ENCODE assay signal across 25 mouse cellular contexts in genomic region chr16:91678147-91678911, GRCm38 (mm10). TPM values are rescaled to one million over a fixed set of nuclear protein-coding genes. Genes with fewer than 3 reads are reported as not detected.
DNase-seq lines count a peak whose midpoint lies in the region; ATAC-seq lines count a peak whose summit lies in the region.
"Had no signal": no experiment of that assay in that cellular context is flagged by ENCODE, and none has a peak within 500 bp of the region (broad histone marks: within the 10 kb centered on the region; RNA-seq: fewer than 3 reads in every experiment).

No protein-coding gene starts in this region.

- H3K36me3 ChIP-seq in intestine, embryonic 14.5 days (ENCODE audit: control insufficient read depth, insufficient read depth, low read length) = peaks cover 94% of the 10 kb centered on the region
- H3K36me3 ChIP-seq in liver, embryonic 16.5 days (ENCODE audit: control insufficient read depth, insufficient read depth) = peaks cover 82% of the 10 kb centered on the region
- H3K36me3 ChIP-seq in kidney, embryonic 15.5 days = peaks cover 90% of the 10 kb centered on the region

- H3K4me3 ChIP-seq in intestine, embryonic 14.5 days (ENCODE audit: low read depth, low read length) = no peak overlapping the region
- no peak overlapping the region for H3K4me3 ChIP-seq in liver, embryonic 16.5 days (ENCODE audit: low read depth, low read length)
- H3K4me3 ChIP-seq in kidney, embryonic 15.5 days (replicated peaks) = no peak overlapping the region
- H3K4me3 ChIP-seq: embryonic facial prominence, embryonic 15.5 days; forebrain, embryonic 10.5 days; heart, embryonic 12.5 days; lung, embryonic 15.5 days had no signal

- peak; percentile 16 for DNase-seq in lung, postnatal 36 days
- DNase-seq in lung, postnatal 10 days = no peak
- DNase-seq in intestine, embryonic 14.5 days (ENCODE audit: low spot score) = peak; percentile 31
- DNase-seq in cerebellum, adult 8-10 months = no peak
- no peak for DNase-seq in thymus, postnatal 14 days
- DNase-seq: adrenal gland, postnatal 25 days; cerebellum, adult 11 months; cerebellum, postnatal 14 days; embryo, embryonic 11 days; forebrain, postnatal 0 days; heart, postnatal 14 days; kidney, adult 18-20 months; kidney, postnatal 10 days; right cerebral cortex, postnatal 25 days; thymus, adult 2 months had no signal

- no peak for ATAC-seq in intestine, embryonic 14.5 days (replicated peaks; ENCODE audit: low FRiP score, low TSS enrichment, low read depth)
- peak; percentile 94 for ATAC-seq in liver, embryonic 16.5 days (ENCODE audit: low read depth)
- ATAC-seq in kidney, embryonic 15.5 days (replicated peaks; ENCODE audit: low FRiP score) = no peak
- ATAC-seq: CD4-positive, CD25-positive, alpha-beta regulatory T cell, adult 4 months; forebrain, postnatal 0 days; midbrain, embryonic 16.5 days had no signal

- no peak overlapping the region for H3K27ac ChIP-seq in intestine, embryonic 14.5 days (ENCODE audit: low read depth)
- H3K27ac ChIP-seq in liver, embryonic 16.5 days (ENCODE audit: low read length) = no peak overlapping the region; the same call in 1 of the 2 replicates
- H3K27ac ChIP-seq in kidney, embryonic 15.5 days = no peak overlapping the region
- H3K27ac ChIP-seq: embryonic facial prominence, embryonic 15.5 days; forebrain, embryonic 10.5 days; hindbrain, embryonic 14.5 days; lung, embryonic 15.5 days had no signal

- no peaks in the 10 kb centered on the region for H3K9me3 ChIP-seq in intestine, embryonic 14.5 days (ENCODE audit: control insufficient read depth, low read length)
- no peaks in the 10 kb centered on the region for H3K9me3 ChIP-seq in liver, embryonic 16.5 days (replicated peaks; ENCODE audit: control insufficient read depth, low read length)
- no peaks in the 10 kb centered on the region for H3K9me3 ChIP-seq in kidney, embryonic 15.5 days (replicated peaks)
- H3K9me3 ChIP-seq: embryonic facial prominence, embryonic 15.5 days; forebrain, embryonic 10.5 days; G1E; heart, embryonic 12.5 days; lung, embryonic 15.5 days had no signal

- H3K9ac ChIP-seq in intestine, embryonic 14.5 days (ENCODE audit: low read length) = no peak overlapping the region
- no peak overlapping the region for H3K9ac ChIP-seq in liver, embryonic 16.5 days (ENCODE audit: low read depth, low read length)
- H3K9ac ChIP-seq in kidney, embryonic 15.5 days = no peak overlapping the region
- H3K9ac ChIP-seq: embryonic facial prominence, embryonic 15.5 days; forebrain, postnatal 0 days; heart, embryonic 12.5 days; hindbrain, embryonic 14.5 days; lung, embryonic 15.5 days had no signal

- H3K27me3 ChIP-seq in intestine, embryonic 14.5 days (replicated peaks; ENCODE audit: control insufficient read depth, insufficient read depth, low read length) = no peaks in the 10 kb centered on the region
- H3K27me3 ChIP-seq in liver, embryonic 16.5 days (ENCODE audit: control insufficient read depth, insufficient read depth, low read depth, low read length) = no peaks in the 10 kb centered on the region
- no peaks in the 10 kb centered on the region for H3K27me3 ChIP-seq in kidney, embryonic 15.5 days
- H3K27me3 ChIP-seq: embryonic facial prominence, embryonic 15.5 days; heart, embryonic 12.5 days; lung, embryonic 15.5 days had no signal

- WGBS in intestine, embryonic 14.5 days = 87% methylated on average over 5 of the region's 5 CpGs
- WGBS in liver, embryonic 16.5 days (ENCODE audit: insufficient replicate concordance) = 73% methylated on average over 5 of the region's 5 CpGs
- 88% methylated on average over 5 of the region's 5 CpGs for WGBS in kidney, embryonic 15.5 days

- H3K4me2 ChIP-seq in intestine, embryonic 14.5 days (ENCODE audit: low read length) = no peak overlapping the region
- H3K4me2 ChIP-seq in liver, embryonic 16.5 days (ENCODE audit: low read depth, low read length) = no peak overlapping the region
- no peak overlapping the region for H3K4me2 ChIP-seq in kidney, embryonic 15.5 days
- H3K4me2 ChIP-seq: embryonic facial prominence, embryonic 15.5 days; heart, embryonic 12.5 days; hindbrain, embryonic 14.5 days; lung, embryonic 15.5 days had no signal

- H3K4me1 ChIP-seq in intestine, embryonic 14.5 days (replicated peaks; ENCODE audit: control insufficient read depth, insufficient read depth, low read length) = no peaks in the 10 kb centered on the region
- H3K4me1 ChIP-seq in liver, embryonic 16.5 days (ENCODE audit: control insufficient read depth, low read depth, low read length) = no peaks in the 10 kb centered on the region
- no peaks in the 10 kb centered on the region for H3K4me1 ChIP-seq in kidney, embryonic 15.5 days
- H3K4me1 ChIP-seq: embryonic facial prominence, embryonic 15.5 days; forebrain, embryonic 10.5 days; heart, embryonic 12.5 days; lung, embryonic 15.5 days had no signal

RNA-seq across cellular contexts. Expression of gene Donson, which starts 10.2 kb away (rescaled TPM):
- polyA plus RNA-seq in intestine, embryonic 14.5 days (2014; fragmentation: Nextera tagmentation; extraction: Ambion mirVana) = 24.3 and 24.7 TPM in 2 replicates
- polyA plus RNA-seq in liver, embryonic 16.5 days (2015; fragmentation: Nextera tagmentation; extraction: Ambion mirVana) = 22.8 and 23.0 TPM in 2 replicates
- polyA plus RNA-seq in kidney, embryonic 15.5 days (2015; fragmentation: Nextera tagmentation; extraction: Ambion mirVana) = 21.0 and 21.8 TPM in 2 replicates

RNA-seq across cellular contexts. Expression of gene Son, which starts 31.0 kb away (rescaled TPM):
- polyA plus RNA-seq in intestine, embryonic 14.5 days (2014; fragmentation: Nextera tagmentation; extraction: Ambion mirVana) = 138 and 146 TPM in 2 replicates
- polyA plus RNA-seq in liver, embryonic 16.5 days (2015; fragmentation: Nextera tagmentation; extraction: Ambion mirVana) = 36.9 and 39.0 TPM in 2 replicates
- 117 and 118 TPM in 2 replicates for polyA plus RNA-seq in kidney, embryonic 15.5 days (2015; fragmentation: Nextera tagmentation; extraction: Ambion mirVana)

RNA-seq across cellular contexts. Expression of gene Gart, which starts 31.6 kb away (rescaled TPM):
- polyA plus RNA-seq in intestine, embryonic 14.5 days (2014; fragmentation: Nextera tagmentation; extraction: Ambion mirVana) = 125 and 137 TPM in 2 replicates
- 52.9 and 55.6 TPM in 2 replicates for polyA plus RNA-seq in liver, embryonic 16.5 days (2015; fragmentation: Nextera tagmentation; extraction: Ambion mirVana)
- 128 and 132 TPM in 2 replicates for polyA plus RNA-seq in kidney, embryonic 15.5 days (2015; fragmentation: Nextera tagmentation; extraction: Ambion mirVana)

RNA-seq across cellular contexts. Expression of gene Cryzl1, which starts 50.4 kb away (rescaled TPM):
- 69.4 and 73.3 TPM in 2 replicates for polyA plus RNA-seq in intestine, embryonic 14.5 days (2014; fragmentation: Nextera tagmentation; extraction: Ambion mirVana)
- 31.5 and 34.6 TPM in 2 replicates for polyA plus RNA-seq in liver, embryonic 16.5 days (2015; fragmentation: Nextera tagmentation; extraction: Ambion mirVana)
- 68.8 and 87.6 TPM in 2 replicates for polyA plus RNA-seq in kidney, embryonic 15.5 days (2015; fragmentation: Nextera tagmentation; extraction: Ambion mirVana)

RNA-seq across cellular contexts. Expression of gene Itsn1, which starts 50.8 kb away (rescaled TPM):
- polyA plus RNA-seq in intestine, embryonic 14.5 days (2014; fragmentation: Nextera tagmentation; extraction: Ambion mirVana) = 22.5 and 22.7 TPM in 2 replicates
- polyA plus RNA-seq in liver, embryonic 16.5 days (2015; fragmentation: Nextera tagmentation; extraction: Ambion mirVana) = 54.1 and 54.7 TPM in 2 replicates
- 24.6 and 27.6 TPM in 2 replicates for polyA plus RNA-seq in kidney, embryonic 15.5 days (2015; fragmentation: Nextera tagmentation; extraction: Ambion mirVana)

Comparison
In these comparisons a context has a peak if more than half of its experiments do, and no peak if none do; other contexts are left out.
1. DNase-seq: peak in lung, postnatal 36 days (single experiment) and intestine, embryonic 14.5 days (single experiment); none in lung, postnatal 10 days (single experiment), cerebellum, adult 8-10 months (single experiment) and thymus, postnatal 14 days (single experiment).